Mouse (Mus musculus) cerebellum, postnatal 14 days (tissue): Measurements from ENCODE around the gene Siglec1.
A peak's percentile ranks its signal among the peaks of the same experiment; 100 is the strongest.

Experiments used
- DNase-seq, 2 experiments: peaks; one replicate each; pipeline ENCODE4 v3.0.0; 2021; ENCODE audit warnings: mixed read lengths in 2 of 2

Gene Siglec1

DNA sequence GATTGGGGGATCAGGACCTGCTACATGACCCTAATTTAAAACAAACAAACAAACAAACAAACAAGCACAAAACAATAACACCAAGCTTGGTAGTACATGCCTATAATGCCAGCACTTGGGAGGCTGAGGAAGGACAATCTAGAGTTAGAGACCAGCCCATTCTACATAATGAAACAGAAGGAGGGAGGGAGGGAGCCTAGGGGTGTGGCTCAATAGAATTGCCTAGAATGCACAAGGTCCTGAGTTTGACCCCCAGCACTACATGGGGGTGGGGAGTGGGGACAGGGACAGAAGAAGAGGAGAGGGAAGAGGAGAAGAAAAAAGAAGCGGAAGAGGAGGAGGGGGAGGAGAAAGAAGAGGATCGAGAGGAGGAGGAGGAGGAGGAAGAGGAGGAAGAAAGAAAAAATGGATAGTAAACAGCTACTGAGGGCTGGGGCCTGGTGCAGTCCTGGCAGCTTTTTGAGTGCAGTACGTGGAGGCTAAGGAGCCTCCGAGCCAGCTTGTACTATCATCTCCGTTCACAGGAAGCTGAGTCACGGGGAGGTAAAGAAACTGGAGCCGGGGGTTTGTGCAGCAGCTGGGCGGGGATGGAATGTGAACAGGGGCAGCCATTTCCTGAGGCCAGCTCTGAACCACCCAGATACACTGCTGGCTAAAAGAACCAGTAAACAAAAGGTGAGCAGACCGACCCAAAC, 9.7 kb upstream of the Siglec1 start:
- no peak for DNase-seq

DNA sequence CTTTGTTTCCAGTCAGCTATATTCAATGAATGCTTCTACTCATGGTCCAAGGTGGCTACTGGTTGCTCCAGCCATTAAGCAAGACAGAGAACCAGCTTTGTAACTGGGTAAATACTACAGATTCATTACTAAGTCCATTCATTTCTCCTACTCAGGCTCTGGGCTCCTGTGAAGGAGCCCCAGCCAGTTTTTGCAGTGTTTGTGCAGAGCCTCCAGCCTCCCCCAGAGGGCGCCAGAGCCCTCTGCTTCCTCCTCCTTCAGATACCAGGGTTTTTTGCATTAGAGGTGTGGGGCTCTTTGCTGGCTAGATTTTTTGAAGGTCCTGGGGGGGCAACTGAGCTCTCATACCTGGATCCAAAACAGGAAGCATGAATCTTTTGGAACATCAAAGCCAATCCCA, 8.3 kb upstream of the Siglec1 start:
- peak; percentile 84 to 86 for DNase-seq

DNA sequence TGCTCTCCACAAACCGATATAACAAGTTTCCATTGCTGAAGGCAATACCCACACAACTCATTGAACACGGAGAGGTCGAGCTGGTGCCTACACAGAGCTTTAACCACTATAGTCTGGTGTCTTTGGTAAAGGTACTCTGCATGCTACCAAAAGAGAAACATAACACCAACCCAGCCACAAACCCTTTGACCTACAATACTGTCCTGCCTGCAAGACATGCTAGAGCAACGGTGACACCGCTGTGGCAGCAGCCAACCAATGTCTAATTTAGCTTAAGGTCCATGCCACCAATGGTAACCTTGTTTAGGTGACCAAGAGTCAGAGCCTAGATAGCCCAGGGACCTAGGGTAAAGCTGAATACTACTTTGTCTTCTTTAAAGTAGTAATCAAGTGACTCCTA, 7.0 kb upstream of the Siglec1 start:
- DNase-seq: no peak

DNA sequence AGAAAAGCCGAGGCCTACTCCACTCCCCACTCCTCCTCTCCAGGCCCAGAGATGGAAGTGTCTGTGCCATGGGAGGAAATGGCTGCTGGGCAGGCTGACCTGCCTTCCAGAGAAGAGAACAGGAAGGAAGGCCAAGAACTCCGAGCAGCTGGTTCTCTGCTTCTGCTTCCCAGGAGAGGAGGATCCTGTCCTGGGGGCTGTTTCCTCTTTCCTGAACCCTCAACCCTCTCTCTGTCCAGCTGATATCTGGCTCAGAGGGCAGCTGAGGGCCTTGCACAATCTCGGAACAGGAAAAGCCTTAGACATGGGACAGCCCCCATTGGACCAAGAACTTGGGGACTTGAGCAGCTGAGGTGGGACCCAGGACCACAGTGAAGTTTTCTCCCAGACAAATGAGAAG, 4.3 kb upstream of the Siglec1 start:
- DNase-seq: no peak

DNA sequence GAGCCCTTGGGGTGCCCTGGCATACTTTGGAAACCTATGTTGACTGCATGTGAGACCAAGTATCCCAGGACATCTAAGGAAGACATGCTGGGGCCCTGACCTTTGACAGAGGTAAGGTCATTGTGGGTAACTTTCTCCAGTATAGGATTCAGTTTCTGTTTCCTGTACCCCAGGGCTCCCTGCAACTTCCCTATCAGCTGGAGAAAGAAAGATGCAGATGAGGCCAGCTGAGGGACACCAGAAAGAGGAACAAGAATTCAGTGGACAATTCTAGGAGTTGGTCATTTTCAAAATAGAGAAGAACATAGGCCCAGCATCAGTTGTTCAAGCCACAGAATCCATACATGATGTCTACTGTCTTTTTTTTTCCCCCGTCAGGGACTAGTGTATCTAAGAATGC, 3.1 kb upstream of the Siglec1 start:
- no peak for DNase-seq

DNA sequence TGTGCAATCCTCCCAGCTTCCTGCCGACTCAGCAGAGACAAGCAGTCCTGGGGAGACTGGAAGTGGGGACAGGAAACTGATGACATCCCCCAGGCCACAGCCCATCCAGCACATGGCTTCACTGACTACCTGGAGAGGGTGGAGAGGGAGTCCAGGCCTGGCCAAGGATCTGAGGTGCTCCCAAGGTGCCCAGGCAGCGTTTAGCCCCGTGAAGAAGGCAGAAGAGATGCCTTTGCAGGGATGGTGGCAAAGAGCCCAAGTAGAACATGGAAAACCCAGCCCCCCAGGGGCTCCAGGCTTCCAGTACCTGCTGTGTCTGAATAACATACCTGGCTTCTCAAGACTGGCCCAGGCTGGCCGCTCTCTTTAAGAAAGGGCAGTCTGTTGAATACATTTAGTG, 2.0 kb upstream of the Siglec1 start:
- DNase-seq: no peak

DNA sequence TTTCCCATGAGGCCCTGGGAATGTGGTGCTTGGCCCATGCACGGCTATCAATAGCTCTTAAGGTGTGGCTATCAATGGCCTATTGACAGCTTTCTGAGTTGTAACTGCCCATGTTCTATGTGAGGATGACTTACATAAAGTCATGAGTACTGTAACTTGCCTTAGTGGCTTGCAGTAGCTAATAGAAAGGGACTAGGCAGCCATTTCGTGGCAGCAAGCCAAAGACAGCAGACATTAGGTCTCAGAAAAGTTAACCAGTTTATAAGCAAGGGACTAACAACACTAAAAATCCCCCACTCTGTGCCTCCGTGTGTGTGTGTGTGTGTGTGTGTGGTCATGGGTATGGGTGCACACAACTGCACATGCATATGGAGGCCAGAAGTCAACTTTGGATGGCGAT, 2.4 kb downstream of the Siglec1 start:
- DNase-seq: no peak

DNA sequence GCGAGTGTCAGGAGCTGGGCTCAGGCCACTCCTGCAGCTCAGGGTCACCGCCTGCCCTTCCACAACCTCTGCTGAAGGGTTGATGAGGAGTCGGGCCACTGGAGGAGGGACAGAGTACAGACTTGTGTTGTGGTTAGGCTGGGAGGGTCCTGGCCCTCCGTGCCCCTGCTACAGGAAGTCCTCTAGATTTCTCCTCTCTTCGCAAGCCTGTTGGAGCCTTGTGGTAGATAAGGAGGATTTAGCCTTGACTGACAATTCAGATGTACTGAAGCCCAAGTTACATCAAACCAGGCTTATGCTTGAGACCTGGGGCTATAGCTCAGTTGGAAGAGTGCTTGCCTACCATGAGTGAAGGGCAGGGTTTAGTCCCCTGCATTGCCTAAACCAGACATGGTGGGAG, 6.1 kb downstream of the Siglec1 start:
- no peak for DNase-seq

DNA sequence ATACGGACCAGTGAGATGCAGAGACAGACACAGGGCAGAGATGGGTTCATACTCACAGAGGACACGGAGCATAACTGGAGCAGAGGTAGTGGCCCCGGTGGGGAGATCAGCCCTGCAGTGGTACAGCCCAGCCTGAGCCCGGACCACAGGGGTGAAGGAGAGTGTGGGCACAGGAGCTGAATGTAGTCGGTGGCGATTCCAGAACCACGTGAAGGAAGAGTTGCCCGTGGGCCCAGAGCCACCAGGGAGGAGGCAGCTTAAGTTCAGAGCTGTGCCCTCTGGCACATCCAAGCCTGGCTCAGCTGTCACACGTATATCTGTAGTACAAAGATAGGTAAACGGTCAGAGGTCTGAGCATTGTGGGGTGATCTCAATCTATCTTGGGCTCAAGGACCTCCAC, 14.0 kb downstream of the Siglec1 start:
- no peak for DNase-seq

DNA sequence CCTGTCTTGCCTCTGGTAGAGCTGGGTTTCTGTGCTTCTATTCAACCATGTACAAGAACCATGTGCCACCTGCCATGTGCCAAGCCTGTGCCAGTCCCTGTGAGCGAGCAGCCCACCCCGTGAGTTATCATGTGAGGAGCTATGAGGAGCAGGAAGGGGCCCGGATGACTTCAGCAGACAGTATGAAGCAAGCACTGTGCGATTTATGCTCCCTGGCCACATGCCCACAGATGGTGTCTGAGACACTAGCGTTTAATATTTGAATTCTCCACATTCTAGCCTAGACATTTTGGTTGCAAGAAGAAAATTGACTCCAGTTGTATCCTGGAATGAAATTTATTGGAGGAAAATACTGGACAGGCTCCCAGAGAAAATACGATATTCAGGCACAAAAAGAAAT, 19.1 kb downstream of the Siglec1 start:
- peak in 1 of 2 experiments; percentile 19 for DNase-seq

DNA sequence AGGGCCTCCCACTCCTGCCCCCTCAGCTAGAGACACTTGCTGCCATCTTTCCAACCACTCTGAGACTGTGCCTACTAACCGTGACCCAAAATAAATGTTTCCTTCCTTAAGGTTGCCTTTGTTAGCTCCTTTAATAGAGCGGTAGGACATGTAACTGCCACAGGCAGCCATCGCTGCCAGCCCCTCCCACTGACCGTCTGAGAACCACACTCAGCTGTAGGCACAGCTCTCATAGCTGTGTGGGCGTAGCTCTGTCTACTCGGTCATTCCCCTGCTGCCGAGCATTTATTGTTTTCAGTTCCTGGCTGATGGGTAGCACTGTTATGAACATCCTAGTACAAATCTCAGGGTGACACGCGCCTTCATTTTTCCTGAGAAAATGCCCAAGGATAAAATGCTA, 20.2 kb downstream of the Siglec1 start:
- DNase-seq: no peak

DNA sequence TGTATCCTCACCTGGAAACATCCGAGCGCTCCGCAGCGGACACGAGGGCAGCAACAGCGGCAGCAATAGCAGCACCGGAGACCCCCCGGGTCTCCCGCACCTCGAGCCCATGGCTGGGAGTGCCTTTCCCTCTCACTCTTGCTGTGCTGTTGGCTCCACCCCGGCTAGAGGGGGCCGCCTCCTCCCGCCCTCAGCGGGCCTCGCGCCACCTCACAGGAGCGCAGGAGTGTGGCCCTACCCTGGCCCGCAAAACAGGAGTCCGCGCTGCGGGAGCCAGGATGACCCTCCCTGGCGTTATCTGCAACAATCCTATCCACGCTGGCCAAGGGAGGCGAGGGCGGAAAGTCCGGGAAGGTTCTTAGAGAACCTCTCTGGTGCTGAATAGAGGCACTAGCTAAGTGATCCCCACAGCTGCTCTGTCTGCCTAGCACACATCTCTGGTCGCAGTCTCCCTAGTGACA, 23.1 kb downstream of the Siglec1 start, which contains the start of gene Adam33:
TSS of gene Adam33 (minus strand) at position 411 of the 461 bp plus-strand sequence.
- DNase-seq: no peak

DNA sequence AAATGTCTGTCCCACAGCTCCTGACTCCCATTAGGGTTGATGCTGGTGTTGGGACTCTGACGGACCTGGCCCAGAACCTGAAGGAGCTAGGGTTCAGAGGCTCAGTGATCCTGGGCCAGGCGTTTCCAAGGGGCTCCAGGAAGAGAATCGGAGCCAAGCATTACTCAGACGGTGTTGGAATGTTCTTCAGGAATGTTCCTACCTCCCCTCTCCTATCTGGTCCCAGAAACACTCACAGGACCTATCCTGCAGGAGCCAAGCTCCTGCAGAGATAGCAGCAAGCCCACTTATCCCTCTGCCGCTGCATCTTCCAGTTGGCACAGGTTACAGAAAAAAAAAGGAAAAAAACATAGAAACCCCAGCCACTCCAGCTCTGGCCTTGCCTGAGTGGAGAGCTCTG, 25.0 kb downstream of the Siglec1 start:
- DNase-seq: no peak

DNA sequence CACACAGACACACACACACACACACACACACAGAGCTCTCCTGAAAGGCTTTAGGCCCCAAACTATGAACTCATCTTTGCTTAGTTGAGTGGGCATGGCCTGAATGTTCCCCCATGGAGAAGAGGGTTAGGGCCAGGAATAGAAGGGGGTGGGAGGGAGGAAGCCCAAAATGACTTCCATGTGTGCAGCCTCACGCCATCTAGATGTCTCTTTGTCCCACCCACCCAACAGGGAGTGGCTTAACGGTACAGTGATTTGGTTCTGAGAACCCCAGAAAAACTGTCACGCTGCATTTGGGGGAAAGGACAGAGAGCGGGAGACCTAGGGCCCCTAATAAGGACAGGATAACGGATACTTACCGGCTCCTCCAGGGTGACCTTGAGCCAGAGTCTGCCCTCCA, 25.8 kb downstream of the Siglec1 start:
- no peak for DNase-seq

DNA sequence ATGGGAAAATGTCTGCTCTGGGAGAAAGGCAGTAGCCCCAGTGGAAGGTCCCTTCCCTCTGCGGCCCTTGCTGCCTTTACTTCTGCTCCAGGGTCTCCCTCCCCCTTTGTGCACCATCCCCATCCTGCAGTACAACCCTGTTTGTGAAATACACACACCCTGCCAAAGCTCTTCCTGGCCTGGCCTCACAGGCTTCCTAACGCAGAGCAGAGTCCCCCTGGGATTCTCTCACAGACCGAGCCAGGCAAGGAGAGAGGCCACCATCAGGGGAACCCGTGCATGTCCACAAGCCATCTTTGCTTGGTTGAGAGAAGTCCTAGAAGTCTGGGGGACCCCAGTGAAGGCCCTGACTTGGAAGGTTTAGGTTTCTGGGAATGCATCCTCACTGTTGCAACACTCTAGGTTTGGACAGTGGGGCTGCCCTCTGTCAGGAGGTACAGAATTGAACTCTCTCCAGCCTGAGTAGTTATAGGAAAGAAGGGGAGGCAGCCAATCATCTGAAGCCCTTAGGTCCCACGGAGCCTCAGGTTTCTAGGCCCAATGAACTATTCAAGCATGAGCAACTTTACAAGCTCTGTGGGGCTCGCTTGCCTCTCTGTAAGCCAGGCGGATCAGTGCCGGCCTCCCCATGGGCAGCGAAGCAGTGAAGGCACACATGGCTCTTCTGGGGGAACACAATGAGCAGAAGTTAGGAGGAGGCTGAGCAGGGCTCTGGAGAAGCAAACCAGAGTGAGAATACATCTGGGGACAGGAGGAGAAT, 26.6 kb downstream of the Siglec1 start:
- DNase-seq: no peak

DNA sequence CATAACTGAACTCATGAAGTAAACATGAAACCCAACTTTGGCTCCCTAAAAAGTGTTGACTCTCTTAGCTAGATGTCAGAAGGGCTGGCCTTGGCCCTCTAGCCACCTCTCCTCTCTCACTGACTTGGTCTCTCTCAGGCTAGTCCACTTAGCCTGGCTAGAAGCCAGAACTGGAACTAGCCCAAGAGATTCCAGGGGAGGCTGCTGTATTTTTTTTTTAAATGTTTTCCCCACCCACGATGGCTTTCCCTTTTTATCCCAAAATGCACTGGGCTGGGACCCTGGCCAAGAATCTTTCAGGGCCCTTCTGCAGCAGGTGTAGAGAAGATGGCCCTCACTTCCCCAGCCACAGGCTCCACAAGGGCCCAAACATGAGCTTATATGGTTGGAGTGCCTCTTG, 27.2 kb downstream of the Siglec1 start:
- peak in 1 of 2 experiments; percentile 46 for DNase-seq

DNA sequence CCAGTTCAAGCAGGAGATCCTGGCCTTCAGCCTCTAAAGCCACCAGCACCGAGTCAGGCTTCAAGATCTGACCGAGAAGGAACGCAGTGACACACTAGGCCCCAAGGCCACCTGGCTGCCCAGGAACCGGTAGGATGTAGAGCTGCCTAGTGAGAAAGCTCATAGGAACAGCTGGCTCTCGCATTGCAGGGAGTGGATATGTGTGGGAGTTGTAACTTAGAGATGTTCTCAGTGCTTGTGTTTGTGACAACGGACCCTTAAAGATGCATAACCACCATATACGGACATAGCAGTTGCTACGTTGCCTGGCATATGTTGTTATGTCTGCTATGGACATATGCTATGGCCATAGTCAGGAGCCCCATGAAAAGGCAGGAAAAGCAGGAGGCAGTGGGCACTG, 27.9 kb downstream of the Siglec1 start:
- DNase-seq: no peak

DNA sequence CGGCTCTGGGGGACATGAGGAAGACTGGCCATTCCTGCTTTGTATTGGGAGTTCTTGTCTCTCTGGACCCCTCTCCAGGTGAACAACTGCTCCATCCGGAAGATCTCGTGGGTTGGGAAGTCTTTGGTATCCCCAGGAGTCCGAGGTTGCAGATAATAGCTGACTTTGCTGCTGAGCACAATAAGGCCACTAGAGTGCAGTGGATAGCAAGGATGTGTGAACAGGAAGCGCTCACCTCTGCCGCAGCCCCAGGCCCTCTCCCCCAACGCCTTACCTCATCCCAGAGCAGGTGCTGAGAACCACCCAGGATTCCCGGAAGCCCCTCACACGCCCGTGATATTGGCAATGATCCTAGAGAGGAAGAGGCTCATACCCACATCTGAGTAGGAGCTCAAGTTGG, 30.4 kb downstream of the Siglec1 start:
- peak in 1 of 2 experiments; percentile 33 for DNase-seq

DNA sequence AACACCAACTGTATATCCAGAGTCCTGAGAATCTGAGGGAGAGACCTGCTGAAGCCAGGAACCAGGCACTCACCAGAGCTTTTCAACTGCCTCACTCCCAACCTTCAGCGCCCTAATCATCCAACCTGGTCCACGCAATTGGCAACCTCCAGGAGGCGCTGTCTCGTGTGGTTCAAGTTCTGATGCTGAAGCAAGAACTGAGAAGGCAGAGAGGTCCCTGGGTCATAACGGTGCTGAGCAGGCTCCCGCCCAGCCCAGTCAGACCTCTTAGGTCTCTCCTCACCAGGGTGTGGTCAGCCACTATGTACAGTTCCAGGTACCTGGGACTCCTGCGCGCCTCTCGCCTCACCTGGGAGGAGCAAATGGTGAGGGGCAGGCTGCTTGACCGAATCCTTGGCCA, 30.9 kb downstream of the Siglec1 start:
- DNase-seq: peak in 1 of 2 experiments; percentile 76

DNA sequence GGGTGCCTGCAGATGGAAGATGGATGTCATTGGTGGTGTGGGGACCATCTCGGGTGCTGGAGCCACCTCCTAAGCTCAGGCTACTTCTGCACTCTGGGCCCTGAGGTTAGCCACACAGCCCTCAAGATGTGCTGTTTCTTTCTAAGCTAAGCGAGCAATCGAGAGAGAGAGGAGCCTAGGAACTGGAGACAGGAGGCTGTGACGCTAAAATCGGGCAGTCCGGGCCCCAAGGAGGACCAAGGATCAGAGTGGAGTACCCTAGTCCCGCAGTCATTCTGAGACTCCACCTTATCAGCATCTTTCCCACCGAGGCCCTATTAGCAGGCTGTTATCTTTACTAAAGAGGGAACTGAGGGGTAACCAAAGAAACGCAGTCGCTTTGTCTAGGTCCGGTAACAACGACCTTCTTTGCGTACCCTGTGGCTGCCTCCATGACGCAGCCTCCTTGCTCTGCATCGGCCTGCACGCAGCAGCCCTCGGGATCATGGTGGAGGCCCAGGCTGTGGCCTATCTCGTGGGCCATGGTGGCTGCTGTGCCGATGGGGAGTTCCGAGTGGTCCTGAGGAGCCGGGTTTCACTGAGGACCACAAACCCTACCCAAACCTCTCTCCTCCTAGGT, 31.8 kb downstream of the Siglec1 start:
- DNase-seq: no peak

DNA sequence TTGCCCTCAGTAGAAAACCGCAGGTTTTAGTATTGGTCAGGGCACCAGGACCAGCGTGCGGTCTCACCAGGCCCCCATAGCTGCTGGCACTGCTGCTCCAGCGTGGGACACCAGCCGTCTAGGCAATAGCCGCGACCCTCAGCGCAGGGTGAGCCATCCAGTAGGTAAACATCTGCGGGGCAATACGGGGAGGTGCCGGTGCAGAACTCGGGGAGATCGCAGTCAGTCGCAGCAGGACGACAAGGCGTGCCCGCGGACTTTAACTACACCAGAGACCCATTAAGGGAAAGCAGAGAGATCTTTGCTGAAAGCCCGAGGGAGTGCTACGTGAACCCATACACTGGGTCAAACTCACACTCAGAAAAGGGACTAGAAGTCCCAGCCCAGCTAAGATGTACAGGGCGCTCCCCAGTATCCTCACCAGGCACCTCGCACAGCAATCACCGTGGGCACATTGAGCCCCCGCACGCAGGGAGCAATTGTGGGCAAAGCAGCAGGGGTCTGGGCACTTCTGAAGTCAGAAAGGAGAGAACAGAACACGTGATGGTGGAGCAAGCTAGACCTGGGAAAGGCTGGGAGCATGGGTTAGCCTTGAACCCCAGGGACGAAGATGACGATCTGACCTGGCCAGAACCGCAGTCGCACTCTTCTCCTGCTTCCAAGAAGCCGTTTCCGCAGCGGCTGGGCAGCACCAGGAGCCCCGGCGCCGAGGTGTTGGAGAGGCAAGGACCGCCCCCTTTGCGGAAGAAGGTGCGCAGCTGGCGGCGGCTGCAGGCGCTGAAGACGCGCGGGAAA, 32.5 kb downstream of the Siglec1 start:
- no peak for DNase-seq

DNA sequence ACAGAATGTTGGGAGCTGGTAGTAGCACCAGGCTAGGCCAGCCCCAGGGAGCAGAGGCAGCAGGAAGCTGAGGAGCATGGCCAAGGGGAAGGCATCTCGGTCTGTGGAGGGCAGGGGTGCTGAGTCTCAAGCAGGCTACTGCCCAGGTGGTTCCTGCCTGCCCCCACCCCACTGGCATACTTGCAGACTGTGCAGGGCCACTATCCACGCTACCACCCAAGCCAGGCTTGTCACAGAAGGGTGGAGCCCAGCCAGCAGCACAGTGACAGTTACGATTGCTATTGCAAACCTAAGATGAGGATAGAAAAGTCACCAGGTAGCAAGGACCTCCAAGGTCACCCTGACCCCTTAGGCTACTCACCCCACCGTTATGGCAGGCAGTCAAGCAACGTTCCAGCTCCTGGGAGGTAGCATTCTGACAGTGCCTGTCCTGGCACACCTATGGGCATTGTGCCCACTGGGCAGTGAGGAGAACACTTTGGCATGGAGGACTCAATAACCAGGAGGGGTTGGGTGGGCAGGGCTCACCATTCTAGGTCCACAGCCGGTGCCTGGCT, 33.6 kb downstream of the Siglec1 start:
- DNase-seq: peak in 1 of 2 experiments; percentile 33

DNA sequence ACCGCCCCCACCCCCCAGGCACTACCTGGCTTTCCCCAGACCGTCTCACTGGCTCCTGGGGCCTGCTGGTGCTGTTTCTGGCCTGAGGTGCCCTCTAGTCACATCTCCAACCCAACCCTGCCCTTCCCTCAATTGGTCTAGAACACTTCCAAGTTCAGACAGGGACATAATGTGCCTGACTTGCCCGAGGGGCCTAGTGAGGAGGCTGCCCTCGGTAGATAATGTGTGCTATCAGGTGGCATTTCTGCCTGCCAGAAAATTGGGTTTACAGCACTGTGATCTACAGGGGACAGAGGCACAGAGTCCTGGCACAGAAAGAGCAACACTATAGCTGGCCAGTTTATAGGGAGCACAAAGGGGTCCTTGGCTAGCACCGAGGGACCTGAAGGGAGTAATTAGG, 34.5 kb downstream of the Siglec1 start:
- DNase-seq: no peak
